Mouse (Mus musculus): ENCODE results near the gene 1600015I10Rik.

1600015I10Rik gene

GRCm38 (mm10) chr6:48967868-48968267, 38.2 kb downstream of the 1600015I10Rik start:
- DNase-seq (ENCODE audit: low read depth, low spot score): no peak

DNA sequence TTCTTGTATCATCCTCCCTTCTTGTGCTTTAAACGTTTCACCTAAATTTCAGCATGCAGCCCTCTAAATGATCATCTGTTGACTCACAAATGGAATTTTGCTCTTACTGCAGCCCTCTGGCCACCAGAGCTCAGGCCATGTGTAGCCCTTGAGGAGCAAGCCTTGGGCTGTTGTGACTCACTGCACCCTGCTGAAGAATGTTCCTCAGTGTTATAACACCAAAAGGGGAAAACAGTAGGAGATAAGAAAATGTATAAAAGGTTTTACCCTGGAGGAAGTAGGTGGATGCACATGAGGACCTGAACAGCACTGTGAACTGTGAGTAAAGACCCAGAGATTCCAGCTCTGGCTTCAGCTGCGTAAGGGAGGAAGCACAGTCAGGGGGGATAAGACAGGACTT, 45.0 kb downstream of the 1600015I10Rik start, which contains the start of gene Doxl2:
Gene Doxl2, plus strand, starts transcription at position 301 of the 400 bp plus-strand sequence.
- no peak for DNase-seq (ENCODE audit: low read depth, low spot score)

- DNase-seq (ENCODE audit: low read depth, low spot score): no peak
Measured at GRCm38 (mm10) chr6:48979616-48980015, 49.9 kb downstream of the 1600015I10Rik start.

DNA sequence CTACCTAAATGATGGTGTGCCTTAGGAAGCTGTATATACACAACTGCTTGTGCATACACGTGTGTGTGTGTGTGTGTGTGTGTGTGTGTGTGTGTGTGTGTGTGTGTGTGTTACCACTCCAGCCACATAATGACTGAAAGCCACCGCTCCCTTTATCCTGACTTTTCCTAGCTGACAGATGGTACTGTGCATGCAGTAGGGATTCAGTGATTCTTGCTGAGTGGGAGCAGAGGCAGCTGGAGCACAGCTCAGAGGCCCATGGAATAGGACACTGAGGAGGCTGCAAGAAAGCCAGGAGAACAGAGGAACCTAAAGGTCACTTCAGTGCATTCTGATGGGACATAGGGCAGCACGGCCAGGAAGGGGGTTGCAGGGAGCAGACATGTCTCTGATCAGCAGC, 52.6 kb downstream of the 1600015I10Rik start:
- DNase-seq (ENCODE audit: low read depth, low spot score): no peak

All from CD4-positive, CD25-positive, alpha-beta regulatory T cell, adult 2 months (primary cell).